Mouse (Mus musculus) cortical plate, adult 2 months (tissue): Measurements from ENCODE around the gene Zzef1.

ENCODE experiments used
- CTCF ChIP-seq: fragments of 200-500 bp; IDR thresholded peaks from 2 replicates; pipeline ENCODE4 v1.5.1; 2011; ENCODE audit warnings: mild to moderate bottlenecking, control low read depth, low read length; ENCODE audit not compliant: insufficient read depth; ENCODE audit errors: extremely low read depth
- POLR2A ChIP-seq: fragments of 200-500 bp; IDR thresholded peaks from 2 replicates; pipeline ENCODE4 v1.6.1; 2011; ENCODE audit warnings: mild to moderate bottlenecking, low read length, control low read depth; ENCODE audit not compliant: insufficient read depth; ENCODE audit errors: extremely low read depth

GRCm38 (mm10) chr11:72946560-72947119 is 150.6 kb downstream of the Zzef1 start:
- TF ChIP-seq CTCF (no peak), POLR2A (no peak)
